Mouse (Mus musculus): ENCODE data around the gene Cd2ap.

Cd2ap gene

GRCm38 (mm10) chr17:42863186-42863585 lies 13.3 kb downstream of the Cd2ap start:
- DNase-seq (ENCODE audit: extremely low read depth, insufficient read length, low spot score), result no peak

GRCm38 (mm10) chr17:42860370-42860769 lies 16.1 kb downstream of the Cd2ap start:
- DNase-seq (ENCODE audit: extremely low read depth, insufficient read length, low spot score), result no peak

- no peak for DNase-seq (ENCODE audit: extremely low read depth, insufficient read length, low spot score)
These were observed 19.0 kb downstream of the Cd2ap start for GRCm38 (mm10) chr17:42857506-42857905.

GRCm38 (mm10) chr17:42847108-42847507 lies 29.4 kb downstream of the Cd2ap start:
- DNase-seq (ENCODE audit: extremely low read depth, insufficient read length, low spot score), result no peak

- no peak for DNase-seq (ENCODE audit: extremely low read depth, insufficient read length, low spot score)
These were observed 39.3 kb downstream of the Cd2ap start for GRCm38 (mm10) chr17:42837193-42837592.

GRCm38 (mm10) chr17:42822787-42823186 lies 53.7 kb downstream of the Cd2ap start:
- no peak for DNase-seq (ENCODE audit: extremely low read depth, insufficient read length, low spot score)

- no peak for DNase-seq (ENCODE audit: extremely low read depth, insufficient read length, low spot score)
These were observed 61.1 kb downstream of the Cd2ap start for GRCm38 (mm10) chr17:42815374-42815773.

GRCm38 (mm10) chr17:42792412-42792975 lies 84.0 kb downstream of the Cd2ap start:
- DNase-seq (ENCODE audit: extremely low read depth, insufficient read length, low spot score), result no peak

GRCm38 (mm10) chr17:42790787-42791186 lies 85.7 kb downstream of the Cd2ap start:
- no peak for DNase-seq (ENCODE audit: extremely low read depth, insufficient read length, low spot score)

- no peak for DNase-seq (ENCODE audit: extremely low read depth, insufficient read length, low spot score)
These were observed 86.7 kb downstream of the Cd2ap start for GRCm38 (mm10) chr17:42789723-42790122.

GRCm38 (mm10) chr17:42788686-42789453 lies 87.6 kb downstream of the Cd2ap start:
- DNase-seq (ENCODE audit: extremely low read depth, insufficient read length, low spot score), result no peak

- DNase-seq (ENCODE audit: extremely low read depth, insufficient read length, low spot score), result peak; percentile 24
These were observed 94.2 kb downstream of the Cd2ap start for GRCm38 (mm10) chr17:42782156-42782757.

GRCm38 (mm10) chr17:42753791-42754190 lies 122.7 kb downstream of the Cd2ap start:
- no peak for DNase-seq (ENCODE audit: extremely low read depth, insufficient read length, low spot score)

GRCm38 (mm10) chr17:42752173-42752572 lies 124.3 kb downstream of the Cd2ap start:
- no peak for DNase-seq (ENCODE audit: extremely low read depth, insufficient read length, low spot score)

- DNase-seq (ENCODE audit: extremely low read depth, insufficient read length, low spot score), result no peak
These were observed 130.6 kb downstream of the Cd2ap start for GRCm38 (mm10) chr17:42745657-42746420.

All from 3134 (cell line).